Mouse (Mus musculus) liver, embryonic 15.5 days (tissue): Measurements from ENCODE around the gene Sptbn1. TPM values are rescaled to one million over a fixed set of nuclear protein-coding genes. Genes with fewer than 3 reads are reported as not detected.

Source experiments
- ATAC-seq: fragments of 200-750 bp; cut with Nextera tagmentation; 2 replicates; pipeline ENCODE4 v1.8.0; 2017; ENCODE audit warnings: moderate number of reproducible peaks, mild to moderate bottlenecking, moderate library complexity; ENCODE audit not compliant: insufficient read depth
- H3K27ac ChIP-seq: fragments of 300-500 bp; sonication (generic); replicated peaks from 2 replicates; pipeline ENCODE4 v1.5.1; 2015; ENCODE audit warnings: mild to moderate bottlenecking, inconsistent platforms
- H3K27me3 ChIP-seq: fragments of 300-500 bp; sonication (generic); 2 replicates; pipeline ENCODE4 v1.6.1; 2015; ENCODE audit warnings: mild to moderate bottlenecking, inconsistent platforms
- H3K36me3 ChIP-seq: fragments of 300-500 bp; sonication (generic); replicated peaks from 2 replicates; pipeline ENCODE4 v1.6.1; 2015; ENCODE audit warnings: moderate library complexity, mild to moderate bottlenecking, inconsistent platforms
- H3K4me1 ChIP-seq: fragments of 300-500 bp; sonication (generic); replicated peaks from 2 replicates; pipeline ENCODE4 v1.6.1; 2015; ENCODE audit warnings: inconsistent platforms
- H3K4me2 ChIP-seq: fragments of 300-500 bp; sonication (generic); 2 replicates; pipeline ENCODE4 v1.6.1; 2015; ENCODE audit warnings: moderate library complexity, mild to moderate bottlenecking, inconsistent platforms
- H3K4me3 ChIP-seq: fragments of 300-500 bp; sonication (generic); replicated peaks from 2 replicates; pipeline ENCODE4 v1.5.1; 2015; ENCODE audit warnings: mild to moderate bottlenecking, inconsistent platforms
- H3K9ac ChIP-seq: fragments of 300-500 bp; sonication (generic); 2 replicates; pipeline ENCODE4 v1.6.1; 2015; ENCODE audit warnings: moderate library complexity, mild to moderate bottlenecking, inconsistent platforms
- H3K9me3 ChIP-seq: fragments of 300-500 bp; sonication (generic); replicated peaks from 2 replicates; pipeline ENCODE4 v1.6.1; 2016; ENCODE audit warnings: inconsistent platforms
- WGBS: fragments of 180-500 bp; shearing (Covaris S2); methylation state at CpG from one replicate; pipeline ENCODE4 v1.1.7; 2015; ENCODE audit warnings: mixed read lengths; ENCODE audit not compliant: insufficient replicate concordance; 5-methylcytosine and 5-hydroxymethylcytosine counted together
- polyA plus RNA-seq: library from polyadenylated mRNA; unstranded; fragments of >200 nt; fragmentation: Nextera tagmentation; extraction: Ambion mirVana; gene quantifications from 2 replicates; pipeline ENCODE4 v1.2.1, GENCODE M21; 2015

Sptbn1 gene
- polyA plus RNA-seq, 1 experiment from 2014 or later, result 16.9 TPM

DNA sequence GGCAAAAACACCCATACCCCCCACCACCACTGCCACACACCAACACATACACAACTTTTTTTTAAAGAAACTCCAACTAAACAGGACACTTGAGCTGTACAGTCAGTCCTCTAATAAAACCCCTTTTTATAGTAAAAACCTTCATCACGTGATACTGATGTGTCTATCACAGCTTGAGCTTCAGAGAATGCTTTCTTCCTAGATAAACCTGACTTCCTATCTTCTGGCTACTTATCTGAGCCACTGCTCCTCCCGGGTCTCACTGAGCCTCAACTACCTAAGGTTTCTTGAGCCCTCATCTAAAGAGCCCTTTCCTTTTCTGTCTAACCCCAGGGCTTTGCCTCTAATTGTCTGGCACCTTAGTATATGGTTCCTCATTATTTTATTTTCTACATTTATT lies 113.0 kb downstream of the Sptbn1 start:
- peaks cover 38% of the 10 kb centered on the region for H3K4me1 ChIP-seq
- no peak overlapping the region for H3K4me3 ChIP-seq
- H3K27me3 ChIP-seq, result no peaks in the 10 kb centered on the region
- H3K9ac ChIP-seq, result no peak overlapping the region
- ATAC-seq, result no peak
- no peak overlapping the region for H3K4me2 ChIP-seq
- 29% methylated on average over 2 of the region's 2 CpGs for WGBS
- no peaks in the 10 kb centered on the region for H3K9me3 ChIP-seq
- H3K36me3 ChIP-seq, result peaks cover 21% of the 10 kb centered on the region
- no peak overlapping the region for H3K27ac ChIP-seq

GRCm38 (mm10) chr11:30148888-30149287 lies 119.1 kb downstream of the Sptbn1 start:
- Histone ChIP-seq H3K4me1 (no peaks in the 10 kb centered on the region), H3K27ac (no peak overlapping the region), H3K27me3 (no peaks in the 10 kb centered on the region), H3K36me3 (peaks cover 13% of the 10 kb centered on the region), H3K9me3 (no peaks in the 10 kb centered on the region), H3K9ac (no peak overlapping the region), H3K4me2 (no peak overlapping the region), H3K4me3 (no peak overlapping the region)
- no peak for ATAC-seq
- 65% methylated on average over 5 of the region's 5 CpGs for WGBS

DNA sequence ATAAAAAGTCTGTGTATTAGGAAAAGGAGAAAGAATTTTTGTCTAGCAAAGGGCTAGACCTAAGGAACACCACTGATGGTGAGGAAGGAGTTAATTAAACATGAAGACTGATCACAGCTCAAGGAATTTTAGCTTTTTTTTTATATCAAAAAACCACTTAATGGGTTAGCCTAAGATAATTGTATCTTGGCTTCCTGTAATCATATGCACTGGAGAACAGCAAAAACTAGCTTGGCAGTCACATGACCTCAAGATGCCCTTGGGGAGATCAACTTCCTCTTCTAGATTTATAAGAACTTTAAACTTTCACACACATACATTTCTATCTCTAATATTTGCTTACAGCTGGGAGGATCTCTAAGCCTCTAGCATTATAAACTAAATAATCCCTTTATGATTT lies 119.6 kb downstream of the Sptbn1 start:
- no peak overlapping the region for H3K4me2 ChIP-seq
- ATAC-seq, result no peak
- no peak overlapping the region for H3K9ac ChIP-seq
- H3K36me3 ChIP-seq, result peaks cover 9% of the 10 kb centered on the region; the same call in 1 of the 2 replicates
- no peaks in the 10 kb centered on the region for H3K4me1 ChIP-seq
- H3K27me3 ChIP-seq, result no peaks in the 10 kb centered on the region
- no peak overlapping the region for H3K27ac ChIP-seq
- H3K4me3 ChIP-seq, result no peak overlapping the region
- H3K9me3 ChIP-seq, result no peaks in the 10 kb centered on the region

DNA sequence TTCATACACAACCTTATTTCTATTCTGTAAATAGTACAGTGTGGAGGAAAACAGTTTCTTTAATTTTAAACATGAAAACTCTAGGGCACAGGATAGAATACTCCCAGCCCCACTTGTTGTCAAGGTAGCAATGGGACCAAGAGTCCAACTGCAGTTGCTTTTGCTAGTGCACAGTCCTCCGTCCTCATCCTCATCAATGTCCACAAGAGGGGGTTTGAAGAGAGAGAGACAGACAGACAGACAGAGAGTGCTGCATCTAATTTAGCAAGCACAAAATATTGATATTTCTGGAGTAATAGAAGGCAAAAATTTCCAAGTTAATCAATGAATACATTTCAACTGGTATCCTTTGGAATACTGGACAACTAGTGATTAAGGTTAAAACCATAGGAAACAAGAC lies 120.1 kb downstream of the Sptbn1 start:
- WGBS, result 70% methylated on average over 1 of the region's 1 CpGs
- ATAC-seq, result no peak
- Histone ChIP-seq H3K9me3 (no peaks in the 10 kb centered on the region), H3K27ac (no peak overlapping the region), H3K4me2 (no peak overlapping the region), H3K9ac (no peak overlapping the region), H3K36me3 (peaks cover 6% of the 10 kb centered on the region; the same call in 1 of the 2 replicates), H3K4me1 (no peaks in the 10 kb centered on the region), H3K4me3 (no peak overlapping the region), H3K27me3 (no peaks in the 10 kb centered on the region)

GRCm38 (mm10) chr11:30143090-30143489 lies 124.9 kb downstream of the Sptbn1 start:
- no peak for ATAC-seq
- H3K36me3 ChIP-seq, result peaks cover 39% of the 10 kb centered on the region
- 73% methylated on average over 6 of the region's 6 CpGs for WGBS
- no peaks in the 10 kb centered on the region for H3K4me1 ChIP-seq
- H3K4me2 ChIP-seq, result no peak overlapping the region
- no peaks in the 10 kb centered on the region for H3K27me3 ChIP-seq
- no peak overlapping the region for H3K9ac ChIP-seq
- no peak overlapping the region for H3K4me3 ChIP-seq
- no peak overlapping the region for H3K27ac ChIP-seq
- H3K9me3 ChIP-seq, result no peaks in the 10 kb centered on the region

DNA sequence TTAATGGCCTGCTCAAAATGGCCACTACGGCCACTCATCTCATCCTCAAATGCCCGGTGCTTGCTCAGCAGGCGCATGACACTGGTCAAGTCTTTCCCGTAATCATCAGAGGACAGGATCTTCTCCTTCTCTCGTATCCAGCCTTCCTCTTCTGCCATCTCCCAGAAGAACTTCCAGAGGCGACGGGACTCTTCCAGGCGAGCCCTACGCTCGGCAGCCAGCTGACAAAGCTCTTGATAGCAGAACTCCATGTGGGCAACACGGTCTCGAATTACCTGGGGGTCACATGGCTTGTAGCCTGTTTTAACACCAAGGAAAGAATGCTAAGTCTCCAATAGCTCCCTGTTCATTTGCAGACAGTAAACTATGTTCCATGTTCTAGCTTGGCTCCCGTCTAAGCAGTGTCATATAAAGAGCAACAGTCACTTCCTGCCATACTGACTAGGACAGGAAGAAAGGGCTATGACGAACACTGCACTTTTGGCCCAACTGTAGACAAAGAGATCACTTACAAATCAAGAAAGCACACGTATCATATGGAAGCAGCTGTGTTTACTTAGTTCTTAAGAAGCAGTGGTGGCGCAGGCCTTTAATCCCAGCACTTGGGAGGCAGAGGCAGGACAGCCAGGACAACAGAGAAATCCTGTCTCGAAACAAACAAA lies 128.7 kb downstream of the Sptbn1 start:
- WGBS, result 73% methylated on average over 17 of the region's 17 CpGs
- Histone ChIP-seq H3K4me3 (no peak overlapping the region), H3K4me2 (no peak overlapping the region), H3K9me3 (no peaks in the 10 kb centered on the region), H3K9ac (no peak overlapping the region), H3K4me1 (no peaks in the 10 kb centered on the region), H3K27me3 (no peaks in the 10 kb centered on the region), H3K36me3 (peaks cover 69% of the 10 kb centered on the region), H3K27ac (no peak overlapping the region)
- no peak for ATAC-seq

DNA sequence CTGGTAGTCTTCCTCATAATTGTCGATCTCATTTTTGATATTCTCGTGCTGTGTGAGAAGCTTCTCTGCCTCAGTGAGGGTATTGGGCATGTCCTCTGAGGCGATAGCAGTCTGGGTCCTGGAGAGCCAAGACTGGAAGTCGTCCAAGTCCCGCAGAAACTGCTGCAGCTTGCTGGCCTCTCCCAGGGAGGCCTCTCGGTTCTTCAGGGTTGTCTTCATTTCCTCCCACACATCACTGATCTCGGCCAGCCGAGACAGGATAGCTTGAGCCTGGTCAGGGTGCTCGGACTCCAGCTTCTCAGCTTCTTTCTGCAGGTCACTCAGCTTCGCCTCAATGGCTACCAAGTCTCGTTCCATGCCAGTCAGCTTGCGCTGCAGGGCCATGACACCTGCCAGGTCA lies 130.9 kb downstream of the Sptbn1 start:
- Histone ChIP-seq H3K4me1 (no peaks in the 10 kb centered on the region), H3K27ac (no peak overlapping the region), H3K4me2 (no peak overlapping the region), H3K27me3 (no peaks in the 10 kb centered on the region), H3K9ac (no peak overlapping the region), H3K9me3 (no peaks in the 10 kb centered on the region), H3K36me3 (peaks cover 70% of the 10 kb centered on the region), H3K4me3 (no peak overlapping the region)
- ATAC-seq, result no peak
- 72% methylated on average over 12 of the region's 12 CpGs for WGBS

GRCm38 (mm10) chr11:30134058-30134457 lies 133.9 kb downstream of the Sptbn1 start:
- no peak for ATAC-seq
- no peaks in the 10 kb centered on the region for H3K27me3 ChIP-seq
- H3K9ac ChIP-seq, result no peak overlapping the region
- no peak overlapping the region for H3K4me2 ChIP-seq
- 47% methylated on average over 1 of the region's 1 CpGs for WGBS
- H3K4me3 ChIP-seq, result no peak overlapping the region
- peaks cover 57% of the 10 kb centered on the region for H3K36me3 ChIP-seq
- no peaks in the 10 kb centered on the region for H3K4me1 ChIP-seq
- no peaks in the 10 kb centered on the region for H3K9me3 ChIP-seq
- no peak overlapping the region for H3K27ac ChIP-seq

GRCm38 (mm10) chr11:30132581-30132980 lies 135.4 kb downstream of the Sptbn1 start:
- no peak overlapping the region for H3K4me3 ChIP-seq
- H3K4me2 ChIP-seq, result no peak overlapping the region
- H3K9me3 ChIP-seq, result no peaks in the 10 kb centered on the region
- no peak for ATAC-seq
- no peak overlapping the region for H3K9ac ChIP-seq
- WGBS, result 69% methylated on average over 6 of the region's 6 CpGs
- H3K36me3 ChIP-seq, result peaks cover 52% of the 10 kb centered on the region
- H3K27me3 ChIP-seq, result no peaks in the 10 kb centered on the region
- no peak overlapping the region for H3K27ac ChIP-seq
- no peaks in the 10 kb centered on the region for H3K4me1 ChIP-seq

GRCm38 (mm10) chr11:30131640-30132039 lies 136.3 kb downstream of the Sptbn1 start:
- no peak overlapping the region for H3K27ac ChIP-seq
- H3K27me3 ChIP-seq, result no peaks in the 10 kb centered on the region
- H3K4me3 ChIP-seq, result no peak overlapping the region
- no peak for ATAC-seq
- no peak overlapping the region for H3K9ac ChIP-seq
- 57% methylated on average over 4 of the region's 4 CpGs for WGBS
- H3K9me3 ChIP-seq, result no peaks in the 10 kb centered on the region
- no peaks in the 10 kb centered on the region for H3K4me1 ChIP-seq
- peaks cover 46% of the 10 kb centered on the region; the same call in 1 of the 2 replicates for H3K36me3 ChIP-seq
- H3K4me2 ChIP-seq, result no peak overlapping the region

GRCm38 (mm10) chr11:30129339-30129738 lies 138.6 kb downstream of the Sptbn1 start:
- peaks cover 38% of the 10 kb centered on the region for H3K36me3 ChIP-seq
- WGBS, result 46% methylated on average over 7 of the region's 7 CpGs

DNA sequence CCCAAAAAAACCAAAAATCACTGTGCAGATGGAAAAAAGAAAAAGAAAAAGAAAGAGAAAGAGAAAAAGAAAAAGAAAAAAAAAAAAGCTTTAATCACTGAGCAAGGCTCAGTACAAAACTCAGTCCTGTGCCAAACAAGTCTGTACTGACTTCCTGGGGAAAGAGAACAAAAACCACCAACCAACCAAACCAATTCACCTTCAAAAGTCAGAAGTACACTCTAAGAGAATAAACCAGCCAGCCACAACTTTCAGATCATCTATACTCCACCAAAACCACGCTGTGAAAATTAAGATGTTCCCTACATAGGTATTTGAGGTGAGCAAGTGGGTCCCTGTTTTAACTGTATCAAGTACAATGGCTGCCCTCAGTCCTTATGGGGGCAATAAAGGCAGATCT lies 141.1 kb downstream of the Sptbn1 start:
- no peaks in the 10 kb centered on the region for H3K27me3 ChIP-seq
- H3K9ac ChIP-seq, result no peak overlapping the region
- WGBS, result 65% methylated on average over 1 of the region's 1 CpGs
- no peaks in the 10 kb centered on the region for H3K4me1 ChIP-seq
- H3K9me3 ChIP-seq, result no peaks in the 10 kb centered on the region
- no peak overlapping the region for H3K4me3 ChIP-seq
- no peak for ATAC-seq
- H3K27ac ChIP-seq, result no peak overlapping the region
- no peak overlapping the region for H3K4me2 ChIP-seq
- H3K36me3 ChIP-seq, result peaks cover 41% of the 10 kb centered on the region

More at GRCm38 (mm10) chr11:30129339-30129738, 138.6 kb downstream of the Sptbn1 start:
- no peak for ATAC-seq
- Histone ChIP-seq H3K4me2 (no peak overlapping the region), H3K27ac (no peak overlapping the region), H3K9me3 (no peaks in the 10 kb centered on the region), H3K27me3 (no peaks in the 10 kb centered on the region), H3K9ac (no peak overlapping the region), H3K4me1 (no peaks in the 10 kb centered on the region), H3K4me3 (no peak overlapping the region)
